Mouse (Mus musculus): Measurements from ENCODE around the gene Ccdc30. TPM values are rescaled to one million over a fixed set of nuclear protein-coding genes. Genes with fewer than 3 reads are reported as not detected.

Ccdc30 gene
- not detected in 2 replicates for total RNA-seq (2012; rRNA removed)
- not detected for polyA plus RNA-seq (2012; ENCODE audit: insufficient read depth in 1 of 2, insufficient read length in 2 of 2, low read depth in 1 of 2, low replicate concordance in 2 of 2, missing spikeins in 1 of 2)

DNA sequence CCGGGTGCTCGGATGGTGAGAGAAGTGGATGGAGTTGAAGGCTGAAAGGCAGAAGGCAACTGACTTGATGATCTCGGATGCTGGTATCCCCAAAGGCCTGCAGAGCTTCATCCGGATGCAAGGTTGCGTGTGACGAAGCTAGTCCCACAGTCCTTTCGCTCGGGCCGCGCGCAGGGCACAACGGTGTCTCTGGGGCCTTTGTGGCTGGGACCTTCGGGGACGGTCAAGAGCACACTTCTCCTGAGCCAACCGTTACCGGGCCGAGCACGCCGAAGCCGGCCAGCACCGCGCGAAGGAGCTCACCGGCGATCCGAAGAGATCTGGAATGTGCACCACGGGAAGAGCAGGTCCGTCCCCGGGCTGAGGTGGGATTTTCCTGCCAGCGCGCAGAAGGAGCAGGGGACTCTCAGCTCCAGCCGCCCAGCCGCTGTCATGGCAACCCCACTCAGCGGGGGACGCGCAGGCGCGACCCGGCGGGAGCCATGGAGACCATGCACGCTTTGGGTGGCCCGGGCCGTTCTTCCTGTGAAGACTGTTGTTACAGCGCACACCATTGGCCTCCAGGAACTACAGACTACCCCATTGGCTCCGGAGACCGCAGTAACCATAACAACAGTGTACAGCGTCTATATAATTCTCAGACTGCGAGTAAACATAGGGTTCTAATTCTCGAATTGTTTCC, at the start of gene Ccdc30:
Gene Ccdc30, minus strand, starts transcription at position 450 of the 682 bp plus-strand sequence.
- TF ChIP-seq KAT2A (conservative IDR thresholded peaks at IDR 0.05; ENCODE audit: low read depth, low read length): no peak
- no peak for TF ChIP-seq CHD2 (IDR thresholded peaks at IDR 0.05; ENCODE audit: low read length)
- no peak for TF ChIP-seq MAZ (IDR thresholded peaks at IDR 0.05; ENCODE audit: low read depth, low read length)
- TF ChIP-seq USF2 (IDR thresholded peaks at IDR 0.05; ENCODE audit: borderline replicate concordance in 1 of 2, insufficient read depth in 1 of 2, low read depth in 1 of 2, low read length in 2 of 2): no peak
- TF ChIP-seq TAL1 (IDR thresholded peaks at IDR 0.05; ENCODE audit: low read length): no peak
- no peak for DNase-seq (ENCODE audit: low read depth, low spot score)
- H3K4me3 ChIP-seq (ENCODE audit: control insufficient read depth in 1 of 2, insufficient read depth in 1 of 2, low read depth in 2 of 2, low read length in 2 of 2): no peak within 1 kb of the TSS

DNA sequence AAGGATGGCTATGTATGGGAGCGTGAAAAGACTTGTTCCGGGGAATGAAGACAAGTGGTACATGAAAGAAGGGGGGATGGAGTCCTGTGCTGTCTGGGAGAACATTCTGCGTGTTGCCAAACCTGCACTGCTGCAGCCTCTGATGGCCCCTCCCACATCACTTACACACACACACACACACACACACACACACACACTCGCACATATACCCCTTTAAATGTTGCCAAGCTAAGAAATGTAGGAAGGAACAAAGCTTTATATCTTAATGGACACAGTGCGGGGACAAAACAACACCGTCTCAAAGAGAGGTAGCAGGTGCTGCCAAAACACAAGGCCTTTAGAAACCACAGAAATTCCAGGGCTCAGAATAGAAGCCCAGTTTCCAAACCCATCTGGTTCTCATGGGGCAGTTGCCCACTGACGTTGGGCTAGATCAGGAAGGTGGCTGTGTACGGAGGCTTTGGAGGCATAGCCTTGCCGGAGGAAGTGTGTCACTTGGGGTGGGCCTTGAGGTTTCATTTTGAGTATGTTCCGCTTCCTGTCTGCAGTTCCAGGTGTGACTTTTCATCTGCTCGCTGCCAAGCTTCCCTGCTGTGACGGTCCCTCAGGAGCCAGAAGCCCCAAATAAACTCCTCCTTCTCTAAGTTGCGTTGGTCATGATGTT, 48.6 kb upstream of the Ccdc30 start:
- Histone ChIP-seq H3K27me3 (ENCODE audit: control insufficient read depth in 1 of 2, insufficient read depth in 2 of 2, low read length in 2 of 2) (no peaks in the 10 kb centered on the region; a peak in 1 of 4 replicates), H3K27ac (ENCODE audit: control insufficient read depth, low read depth, low read length) (no peak overlapping the region), H3K36me3 (ENCODE audit: control insufficient read depth in 1 of 2, insufficient read depth in 2 of 2, low read length in 2 of 2) (no peaks in the 10 kb centered on the region), H3K9me3 (replicated peaks; ENCODE audit: insufficient read depth, low read length) (no peaks in the 10 kb centered on the region), H3K4me3 (ENCODE audit: control insufficient read depth in 1 of 2, insufficient read depth in 1 of 2, low read depth in 2 of 2, low read length in 2 of 2) (no peak overlapping the region), H3K4me1 (ENCODE audit: control insufficient read depth in 1 of 2, insufficient read depth in 2 of 2, low read length in 2 of 2) (no peaks in the 10 kb centered on the region), H3K79me2 (ENCODE audit: control insufficient read depth, insufficient read depth, low read length, poor library complexity) (no peaks in the 10 kb centered on the region), H3K9ac (ENCODE audit: control insufficient read depth, low read depth, low read length, poor library complexity, severe bottlenecking) (no peak overlapping the region)
- TF ChIP-seq TBP (IDR thresholded peaks at IDR 0.05; ENCODE audit: low read depth, low read length) (no peak), NELFE (IDR thresholded peaks at IDR 0.05; ENCODE audit: low read depth, low read length) (no peak), USF1 (IDR thresholded peaks at IDR 0.05; ENCODE audit: low read depth, low read length) (no peak), SIN3A (IDR thresholded peaks at IDR 0.05; ENCODE audit: low read length) (no peak), POLR2AphosphoS5 (IDR thresholded peaks at IDR 0.05; ENCODE audit: borderline replicate concordance, low read depth, low read length) (no peak)
- no peak for DNase-seq (ENCODE audit: low read depth, low spot score)

More for the DNA sequence above, at the start of gene Ccdc30:
- H3K27me3 ChIP-seq (ENCODE audit: control insufficient read depth in 1 of 2, insufficient read depth in 2 of 2, low read length in 2 of 2): peaks cover 0 to 1% of the 10 kb centered on the region in 2 experiments; a peak in 1 of 4 replicates
- H3K9me3 ChIP-seq (replicated peaks; ENCODE audit: insufficient read depth, low read length): no peaks in the 10 kb centered on the region
- H3K9ac ChIP-seq (ENCODE audit: control insufficient read depth, low read depth, low read length, poor library complexity, severe bottlenecking): no peak within 1 kb of the TSS
- no peak within 1 kb of the TSS for H3K27ac ChIP-seq (ENCODE audit: control insufficient read depth, low read depth, low read length)
- H3K79me2 ChIP-seq (ENCODE audit: control insufficient read depth, insufficient read depth, low read length, poor library complexity): no peaks in the 10 kb centered on the region
- peaks cover 2 to 14% of the 10 kb centered on the region in 2 experiments for H3K4me1 ChIP-seq (ENCODE audit: control insufficient read depth in 1 of 2, insufficient read depth in 2 of 2, low read length in 2 of 2)
- H3K36me3 ChIP-seq (ENCODE audit: control insufficient read depth in 1 of 2, insufficient read depth in 2 of 2, low read length in 2 of 2): peaks cover 0 to 17% of the 10 kb centered on the region in 2 experiments; a peak in 2 of 4 replicates
